Mouse (Mus musculus) CH12.LX (cell line): ENCODE measurements at regions not wholly inside any gene's neighbourhood (a gene's known extent, or its start where the extent isn't known, plus 50 kb on each side); places are given as distances from the start of the nearest gene placed in this dataset.

ENCODE experiments used
- DNase-seq: peaks from one replicate; pipeline ENCODE4 v3.0.0-alpha.2; 2013; ENCODE audit errors: extremely low read depth
- H3K27ac ChIP-seq: 2 replicates; pipeline ENCODE4 v1.5.1; 2012; ENCODE audit warnings: low read depth, mild to moderate bottlenecking, control low read depth, moderate library complexity; ENCODE audit not compliant: insufficient read depth
- H3K27me3 ChIP-seq: replicated peaks from 2 replicates; pipeline ENCODE3; 2012; ENCODE audit warnings: inconsistent platforms
- H3K36me3 ChIP-seq, 2 experiments: replicated peaks in 1 of 2; 2 replicates each; pipeline versions ENCODE3 to v1.6.1; 2012; ENCODE audit warnings: inconsistent platforms in 1 of 2, low read length in 1 of 2, mild to moderate bottlenecking in 1 of 2, mixed read lengths in 1 of 2, moderate library complexity in 1 of 2; ENCODE audit not compliant: control insufficient read depth in 1 of 2, insufficient read depth in 1 of 2
- H3K4me1 ChIP-seq, 2 experiments: 2 replicates each; pipeline ENCODE4 v1.6.1; 2012; ENCODE audit warnings: inconsistent platforms in 1 of 2, moderate library complexity in 1 of 2; ENCODE audit not compliant: insufficient read depth in 2 of 2, control insufficient read depth in 1 of 2
- H3K4me2 ChIP-seq: 2 replicates; pipeline ENCODE4 v1.6.1; 2012; ENCODE audit warnings: low read depth, mild to moderate bottlenecking, control low read depth; ENCODE audit not compliant: poor library complexity, insufficient read depth, severe bottlenecking
- H3K4me3 ChIP-seq, 3 experiments: fragments of 150-350 bp in 1 of 3; sonication (generic) in 1 of 3; replicated peaks in 1 of 3; 2 replicates each; pipeline versions ENCODE3 to v1.5.1; 2011 to 2012; ENCODE audit warnings: low read depth in 2 of 3, low read length in 2 of 3, mild to moderate bottlenecking in 2 of 3, moderate library complexity in 2 of 3, control low read depth in 1 of 3, improper control_type of control experiment in 1 of 3, inconsistent platforms in 1 of 3, mixed read lengths in 1 of 3; ENCODE audit not compliant: poor library complexity in 1 of 3
- H3K79me2 ChIP-seq: replicated peaks from 2 replicates; pipeline ENCODE4 v1.6.1; 2012; ENCODE audit warnings: mild to moderate bottlenecking, moderate library complexity; ENCODE audit not compliant: control insufficient read depth, poor library complexity, insufficient read depth, severe bottlenecking; ENCODE audit errors: extremely low read depth
- H3K9ac ChIP-seq: 2 replicates; pipeline ENCODE4 v1.6.1; 2012; ENCODE audit warnings: low read depth, mild to moderate bottlenecking, control low read depth, moderate library complexity; ENCODE audit not compliant: insufficient read depth
- H3K9me3 ChIP-seq: replicated peaks from 2 replicates; pipeline ENCODE3; 2012; ENCODE audit warnings: low read length, inconsistent platforms, mixed read lengths
- BHLHE40 ChIP-seq: IDR thresholded peaks from 2 replicates; pipeline ENCODE4 v1.6.1; 2011; ENCODE audit warnings: mild to moderate bottlenecking, low read depth, low read length, improper control_type of control experiment
- CHD1 ChIP-seq: IDR thresholded peaks from 2 replicates; pipeline ENCODE4 v1.6.1; 2012; ENCODE audit warnings: low read depth, low read length, improper control_type of control experiment, inconsistent platforms
- CHD2 ChIP-seq: IDR thresholded peaks from 2 replicates; pipeline ENCODE4 v1.6.1; 2011; ENCODE audit warnings: low read length, improper control_type of control experiment
- CTCF ChIP-seq, 2 experiments: IDR thresholded peaks in 1 of 2; conservative IDR thresholded peaks in 1 of 2; 2 replicates each; pipeline ENCODE4 v1.5.1; 2011 to 2012; ENCODE audit warnings: low read depth in 2 of 2, low read length in 2 of 2, improper control_type of control experiment in 1 of 2, inconsistent platforms in 1 of 2, mild to moderate bottlenecking in 1 of 2, moderate library complexity in 1 of 2
- ELF1 ChIP-seq: IDR thresholded peaks from 2 replicates; pipeline ENCODE4 v1.6.1; 2014; ENCODE audit warnings: low read depth, mild to moderate bottlenecking, inconsistent platforms, low read length, improper control_type of control experiment
- GABPA ChIP-seq: IDR thresholded peaks from 2 replicates; pipeline ENCODE4 v1.6.1; 2012; ENCODE audit warnings: low read depth, low read length, improper control_type of control experiment, inconsistent platforms; ENCODE audit not compliant: insufficient replicate concordance
- HCFC1 ChIP-seq: IDR thresholded peaks from 2 replicates; pipeline ENCODE4 v1.6.1; 2012; ENCODE audit warnings: low read depth, mild to moderate bottlenecking, inconsistent platforms, low read length, improper control_type of control experiment
- IRF4 ChIP-seq: IDR thresholded peaks from 2 replicates; pipeline ENCODE4 v1.6.1; 2014; ENCODE audit warnings: low read depth, mild to moderate bottlenecking, inconsistent platforms, low read length, improper control_type of control experiment
- JUN ChIP-seq: IDR thresholded peaks from 2 replicates; pipeline ENCODE4 v1.6.1; 2011; ENCODE audit warnings: low read depth, mild to moderate bottlenecking, low read length, improper control_type of control experiment, moderate library complexity; ENCODE audit not compliant: insufficient read depth
- JUND ChIP-seq: conservative IDR thresholded peaks from 2 replicates; pipeline ENCODE4 v1.6.1; 2011; ENCODE audit warnings: low read depth, low read length, improper control_type of control experiment
- MAX ChIP-seq: IDR thresholded peaks from 2 replicates; pipeline ENCODE4 v1.6.1; 2011; ENCODE audit warnings: low read length, improper control_type of control experiment
- MAZ ChIP-seq: IDR thresholded peaks from 2 replicates; pipeline ENCODE4 v1.6.1; 2012; ENCODE audit warnings: low read depth, mild to moderate bottlenecking, inconsistent platforms, low read length, improper control_type of control experiment, moderate library complexity
- MEF2A ChIP-seq: IDR thresholded peaks from 2 replicates; pipeline ENCODE4 v1.6.1; 2014; ENCODE audit warnings: low read depth, mild to moderate bottlenecking, inconsistent platforms, low read length, improper control_type of control experiment, borderline replicate concordance
- NRF1 ChIP-seq: IDR thresholded peaks from 2 replicates; pipeline ENCODE4 v1.6.1; 2014; ENCODE audit warnings: low read depth, mild to moderate bottlenecking, inconsistent platforms, low read length, improper control_type of control experiment, moderate library complexity
- RAD21 ChIP-seq: IDR thresholded peaks from 2 replicates; pipeline ENCODE4 v1.6.1; 2011; ENCODE audit warnings: low read depth, mild to moderate bottlenecking, low read length, improper control_type of control experiment, moderate library complexity
- RCOR1 ChIP-seq: conservative IDR thresholded peaks from 2 replicates; pipeline ENCODE4 v1.6.1; 2012; ENCODE audit warnings: low read depth, mild to moderate bottlenecking, inconsistent platforms, low read length, improper control_type of control experiment
- TCF12 ChIP-seq: IDR thresholded peaks from 2 replicates; pipeline ENCODE4 v1.6.1; 2014; ENCODE audit warnings: low read depth, mild to moderate bottlenecking, inconsistent platforms, low read length, improper control_type of control experiment
- USF1 ChIP-seq: IDR thresholded peaks from 2 replicates; pipeline ENCODE4 v1.6.1; 2014; ENCODE audit warnings: low read depth, mild to moderate bottlenecking, inconsistent platforms, low read length, improper control_type of control experiment
- USF2 ChIP-seq: conservative IDR thresholded peaks from 2 replicates; pipeline ENCODE4 v1.6.1; 2011; ENCODE audit warnings: low read depth, low read length, improper control_type of control experiment
- ZMIZ1 ChIP-seq: IDR thresholded peaks from 2 replicates; pipeline ENCODE4 v1.6.1; 2012; ENCODE audit warnings: low read depth, mild to moderate bottlenecking, inconsistent platforms, low read length, improper control_type of control experiment
- ZNF384 ChIP-seq: IDR thresholded peaks from 2 replicates; pipeline ENCODE4 v1.6.1; 2012; ENCODE audit warnings: low read depth, low read length, improper control_type of control experiment, inconsistent platforms
- dilution Hi-C: fragments of 300-500 bp; cut with MboI; formaldehyde crosslinking; loops from 2 replicates; pipeline ENCODE4 v1.14.3; 2020; ENCODE audit warnings: low sequenced_read_pairs; ENCODE audit not compliant: extremely low pct_unique_long_range_greater_than_20kb, extremely low pct_ligation_motif_present
- in situ Hi-C: fragments of 300-500 bp; cut with MboI; formaldehyde crosslinking; loops from 3 replicates; pipeline ENCODE4 v1.14.3; 2019; ENCODE audit warnings: low sequenced_read_pairs, low pct_ligation_motif_present, low pct_unique_long_range_greater_than_20kb, mixed read lengths

GRCm38 (mm10) chr1:90343492-90343891 lies 139.7 kb downstream of the Ackr3 start:
- in situ Hi-C loops (no loop called here), dilution Hi-C loops (no loop called here)
- H3K36me3 ChIP-seq: no peaks in the 10 kb centered on the region
- no peak for DNase-seq
- H3K4me2 ChIP-seq: no peak overlapping the region
- no peak for TF ChIP-seq CTCF (conservative IDR thresholded peaks at IDR 0.05 in 1 of 2, IDR thresholded peaks at IDR 0.05 in 1 of 2; ENCODE audit: low read depth in 2 of 2, low read length in 2 of 2)
- no peak for TF ChIP-seq RCOR1
- TF ChIP-seq RAD21: no peak
- no peak for TF ChIP-seq MEF2A
- TF ChIP-seq NRF1: no peak
- no peak for TF ChIP-seq IRF4
- TF ChIP-seq MAX: no peak
- TF ChIP-seq USF2: no peak
- no peak for TF ChIP-seq MAZ
- TF ChIP-seq ELF1: no peak
- peaks cover 0 to 3% of the 10 kb centered on the region in 2 experiments; a peak in 1 of 4 replicates for H3K4me1 ChIP-seq
- no peak overlapping the region for H3K9ac ChIP-seq
- no peak overlapping the region for H3K4me3 ChIP-seq
- H3K27ac ChIP-seq: no peak overlapping the region
- H3K9me3 ChIP-seq: no peaks in the 10 kb centered on the region
- H3K79me2 ChIP-seq: no peaks in the 10 kb centered on the region
- no peaks in the 10 kb centered on the region for H3K27me3 ChIP-seq

- H3K4me2 ChIP-seq: no peak overlapping the region
- no peak for DNase-seq
- in situ Hi-C loops (no loop called here), dilution Hi-C loops (no loop called here)
- H3K4me1 ChIP-seq: peaks cover 0 to 3% of the 10 kb centered on the region in 2 experiments; a peak in 1 of 4 replicates
- H3K4me3 ChIP-seq: no peak overlapping the region
- no peaks in the 10 kb centered on the region for H3K36me3 ChIP-seq
- H3K27me3 ChIP-seq: no peaks in the 10 kb centered on the region
- no peak overlapping the region for H3K27ac ChIP-seq
- no peak for TF ChIP-seq BHLHE40
- no peak for TF ChIP-seq ZNF384
- TF ChIP-seq USF1: no peak
- TF ChIP-seq ELF1: no peak
- no peak for TF ChIP-seq CHD1
- TF ChIP-seq CHD2: no peak
- TF ChIP-seq ZMIZ1: no peak
- TF ChIP-seq JUND: no peak
- no peak for TF ChIP-seq HCFC1
- no peak for TF ChIP-seq GABPA
- no peak for TF ChIP-seq TCF12
- no peak for TF ChIP-seq JUN
- no peak overlapping the region for H3K9ac ChIP-seq
- no peaks in the 10 kb centered on the region for H3K9me3 ChIP-seq
- no peaks in the 10 kb centered on the region for H3K79me2 ChIP-seq
Measured at GRCm38 (mm10) chr1:90347032-90347431, 143.3 kb downstream of the Ackr3 start.
